Mouse (Mus musculus) ES-E14 (cell line): ENCODE measurements around the gene Abcc2.

Experiments
- CHD2 ChIP-seq: IDR thresholded peaks from 2 replicates; pipeline ENCODE4 v1.6.1; 2014; ENCODE audit warnings: mild to moderate bottlenecking, low read depth, low read length, inconsistent platforms
- MAFK ChIP-seq: IDR thresholded peaks from 2 replicates; pipeline ENCODE4 v1.6.1; 2014; ENCODE audit warnings: mild to moderate bottlenecking, low read depth, low read length, inconsistent platforms; ENCODE audit not compliant: insufficient read depth

GRCm38 (mm10) chr19:43887242-43887641, 105.2 kb downstream of the Abcc2 start:
- no peak for TF ChIP-seq CHD2
- no peak for TF ChIP-seq MAFK
